In genomic region chr2:13458088-13458487, GRCm38 (mm10) we compare ENCODE assay signal across 35 mouse cellular contexts. TPM values are rescaled to one million over a fixed set of nuclear protein-coding genes. Genes with fewer than 3 reads are reported as not detected.
"Had no signal": no experiment of that assay in that cellular context is flagged by ENCODE, and none has a peak within 500 bp of the region (broad histone marks: within the 10 kb centered on the region; RNA-seq: fewer than 3 reads in every experiment).

No protein-coding gene starts in this region.

- H3K9me3 ChIP-seq: heart, embryonic 10.5 days; heart, embryonic 12.5 days; heart, embryonic 13.5 days; heart, embryonic 15.5 days; hindbrain, embryonic 12.5 days; hindbrain, embryonic 13.5 days; hindbrain, embryonic 15.5 days; intestine, embryonic 15.5 days; kidney, embryonic 15.5 days had no signal

- H3K4me2 ChIP-seq: heart, embryonic 11.5 days; heart, embryonic 12.5 days; heart, embryonic 13.5 days; heart, embryonic 15.5 days; hindbrain, embryonic 12.5 days; hindbrain, embryonic 13.5 days; hindbrain, embryonic 14.5 days; hindbrain, embryonic 15.5 days; intestine, embryonic 15.5 days; kidney, embryonic 15.5 days had no signal

- H3K27me3 ChIP-seq: heart, embryonic 12.5 days; heart, embryonic 13.5 days; heart, embryonic 15.5 days; hindbrain, embryonic 12.5 days; hindbrain, embryonic 13.5 days; hindbrain, embryonic 15.5 days; intestine, embryonic 15.5 days; kidney, embryonic 15.5 days had no signal

- H3K4me1 ChIP-seq: heart, embryonic 10.5 days; heart, embryonic 12.5 days; heart, embryonic 13.5 days; heart, embryonic 15.5 days; hindbrain, embryonic 12.5 days; hindbrain, embryonic 13.5 days; hindbrain, embryonic 15.5 days; intestine, embryonic 15.5 days; kidney, embryonic 15.5 days had no signal

- H3K36me3 ChIP-seq: heart, embryonic 10.5 days; heart, embryonic 12.5 days; heart, embryonic 13.5 days; heart, embryonic 15.5 days; hindbrain, embryonic 12.5 days; hindbrain, embryonic 13.5 days; hindbrain, embryonic 15.5 days; intestine, embryonic 15.5 days; kidney, embryonic 15.5 days had no signal

- H3K4me3 ChIP-seq: heart, adult 2 months; heart, embryonic 10.5 days; heart, embryonic 12.5 days; heart, embryonic 13.5 days; heart, embryonic 15.5 days; hindbrain, embryonic 12.5 days; hindbrain, embryonic 13.5 days; hindbrain, embryonic 15.5 days; intestine, embryonic 15.5 days; kidney, embryonic 15.5 days; layer of hippocampus, adult 2 months had no signal

- ATAC-seq: hindbrain, embryonic 16.5 days; inflammation-experienced regulatory T-cells, adult 6 months; intestine, embryonic 15.5 days; intestine, embryonic 16.5 days; intestine, postnatal 0 days had no signal

- H3K27ac ChIP-seq: heart, adult 2 months; heart, embryonic 10.5 days; heart, embryonic 13.5 days; heart, embryonic 15.5 days; hindbrain, embryonic 12.5 days; hindbrain, embryonic 13.5 days; hindbrain, embryonic 14.5 days; hindbrain, embryonic 15.5 days; intestine, embryonic 15.5 days; kidney, embryonic 15.5 days; kidney, postnatal 0 days; layer of hippocampus, adult 2 months had no signal

- H3K9ac ChIP-seq: heart, embryonic 12.5 days; heart, embryonic 13.5 days; heart, embryonic 15.5 days; hindbrain, embryonic 12.5 days; hindbrain, embryonic 13.5 days; hindbrain, embryonic 14.5 days; hindbrain, embryonic 15.5 days; intestine, embryonic 15.5 days; kidney, embryonic 15.5 days had no signal

- DNase-seq: heart, adult 2 months; heart, postnatal 10 days; heart, postnatal 14 days; heart, postnatal 36 days; heart, postnatal 4 days; kidney, adult 11 months; kidney, adult 18-20 months; kidney, adult 2 months; kidney, adult 8-10 months; kidney, adult 9 months; kidney, postnatal 10 days; kidney, postnatal 14 days; kidney, postnatal 25 days; kidney, postnatal 36 days; kidney, postnatal 4 days; layer of hippocampus, adult 9-11 months; layer of hippocampus, postnatal 36 days had no signal

RNA-seq across cellular contexts. Expression of gene Cubn, which starts 33.5 kb away (rescaled TPM):
- total RNA-seq: hematopoietic stem cell, adult 5-6 weeks had no signal
